Mouse (Mus musculus): ENCODE measurements around the gene Zfp598. TPM values are rescaled to one million over a fixed set of nuclear protein-coding genes. Genes with fewer than 3 reads are reported as not detected.
"Not testable (repeated sequence)": the region's sequence is repeated elsewhere in the genome, so short reads cannot be mapped to it uniquely, and the experiment has no call there.

Gene Zfp598
- total RNA-seq, 2 experiments from 2014 or later = 16.1 to 18.2 TPM

DNA sequence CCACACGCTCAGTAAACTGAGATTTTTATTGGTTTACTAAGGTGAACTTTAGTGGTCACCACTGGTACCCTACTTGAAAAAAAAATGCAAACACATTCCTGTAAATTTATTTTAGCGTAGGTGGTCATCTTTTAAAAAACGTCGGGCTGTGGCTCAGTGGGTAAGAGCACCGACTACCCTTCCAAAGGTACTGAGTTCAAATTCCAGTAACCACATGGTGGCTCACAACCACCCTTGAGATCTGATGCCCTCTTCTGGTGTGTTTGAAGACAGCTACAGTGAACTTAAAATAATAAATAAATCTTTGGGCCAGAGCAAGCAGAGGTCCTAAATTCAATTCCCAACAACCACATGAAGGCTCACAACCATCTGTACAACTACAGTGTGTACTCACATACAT is 49.5 kb downstream of the Zfp598 start:
- not testable (repeated sequence) for ATAC-seq (replicated peaks; ENCODE audit: poor library complexity, severe bottlenecking)

DNA sequence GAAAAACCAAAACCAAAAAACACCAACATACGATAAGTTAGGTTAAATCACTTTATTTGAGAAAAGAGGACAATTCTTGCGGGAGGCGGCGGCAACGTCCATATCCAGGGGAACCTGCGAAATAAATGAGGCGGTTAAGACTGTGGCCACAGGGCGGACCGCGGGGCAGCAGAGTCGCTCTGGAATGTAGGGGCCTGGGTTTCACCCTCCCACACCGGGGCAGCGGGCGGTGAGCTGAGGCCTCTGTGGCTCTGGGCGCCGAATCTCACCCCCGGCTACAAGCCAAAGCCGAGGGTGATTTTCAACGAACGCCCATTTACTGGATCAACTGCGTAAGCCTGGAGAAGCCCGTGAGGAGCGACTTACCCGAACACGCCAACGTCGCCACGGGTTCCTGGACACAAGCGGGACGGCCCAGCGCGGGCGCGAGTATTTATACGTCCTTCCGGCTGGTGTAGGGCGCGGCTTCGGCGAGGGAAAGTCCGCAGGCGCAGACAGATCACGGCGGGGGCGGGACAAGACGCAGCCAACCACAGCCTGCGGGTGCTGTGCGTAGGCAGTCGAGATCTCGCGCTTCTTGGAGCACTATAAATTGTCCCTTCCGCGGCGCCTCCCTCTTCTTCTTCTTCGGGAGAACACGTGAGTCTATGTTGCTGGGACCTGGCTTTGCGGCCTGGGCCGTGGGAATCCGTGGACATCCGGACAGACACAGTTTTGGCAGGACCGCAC is 50.2 kb downstream of the Zfp598 start:
- ATAC-seq (replicated peaks; ENCODE audit: poor library complexity, severe bottlenecking) = peak; percentile 80

DNA sequence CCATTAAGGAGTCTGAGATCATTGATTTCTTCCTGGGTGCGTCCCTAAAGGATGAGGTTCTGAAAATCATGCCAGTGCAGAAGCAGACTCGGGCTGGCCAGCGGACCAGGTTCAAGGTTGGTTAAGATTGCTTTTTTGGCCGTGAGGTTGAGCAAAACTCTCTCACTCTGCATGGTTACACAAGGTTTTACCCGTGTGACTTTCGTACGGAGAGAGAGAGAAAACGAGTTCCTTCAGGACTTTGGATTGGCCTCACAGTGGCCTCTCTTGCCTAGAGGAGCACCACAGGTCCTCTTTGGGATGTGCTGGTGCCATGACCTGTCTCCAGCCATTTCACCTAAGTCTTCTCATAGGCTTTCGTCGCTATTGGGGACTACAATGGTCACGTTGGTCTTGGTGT is 51.1 kb downstream of the Zfp598 start:
- not testable (repeated sequence) for ATAC-seq (replicated peaks; ENCODE audit: poor library complexity, severe bottlenecking)

DNA sequence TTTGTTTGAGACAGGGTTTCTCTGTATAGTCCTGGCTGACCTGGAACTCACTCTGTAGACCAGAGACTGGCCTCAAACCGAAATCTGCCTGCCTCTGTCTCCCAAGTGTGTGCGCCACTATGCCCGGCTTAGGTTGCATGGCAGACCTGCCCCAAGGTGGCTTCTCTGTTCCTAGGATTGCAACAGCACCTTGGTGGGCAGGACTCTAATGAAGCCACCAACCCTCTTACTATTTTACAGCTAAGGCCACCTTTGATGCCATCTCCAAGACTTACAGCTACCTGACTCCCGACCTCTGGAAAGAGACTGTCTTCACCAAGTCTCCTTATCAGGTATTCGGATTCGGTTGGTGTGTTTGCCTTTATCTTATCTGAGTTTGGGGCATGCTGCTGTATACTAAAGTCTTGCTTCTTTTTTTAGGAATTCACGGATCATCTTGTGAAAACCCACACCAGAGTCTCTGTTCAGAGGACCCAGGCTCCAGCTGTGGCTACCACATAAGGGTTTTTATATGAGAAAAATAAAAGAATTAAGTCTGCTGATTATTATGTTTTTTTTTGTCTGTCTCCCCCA is 52.0 kb downstream of the Zfp598 start:
- not testable (repeated sequence) for ATAC-seq (replicated peaks; ENCODE audit: poor library complexity, severe bottlenecking)

DNA sequence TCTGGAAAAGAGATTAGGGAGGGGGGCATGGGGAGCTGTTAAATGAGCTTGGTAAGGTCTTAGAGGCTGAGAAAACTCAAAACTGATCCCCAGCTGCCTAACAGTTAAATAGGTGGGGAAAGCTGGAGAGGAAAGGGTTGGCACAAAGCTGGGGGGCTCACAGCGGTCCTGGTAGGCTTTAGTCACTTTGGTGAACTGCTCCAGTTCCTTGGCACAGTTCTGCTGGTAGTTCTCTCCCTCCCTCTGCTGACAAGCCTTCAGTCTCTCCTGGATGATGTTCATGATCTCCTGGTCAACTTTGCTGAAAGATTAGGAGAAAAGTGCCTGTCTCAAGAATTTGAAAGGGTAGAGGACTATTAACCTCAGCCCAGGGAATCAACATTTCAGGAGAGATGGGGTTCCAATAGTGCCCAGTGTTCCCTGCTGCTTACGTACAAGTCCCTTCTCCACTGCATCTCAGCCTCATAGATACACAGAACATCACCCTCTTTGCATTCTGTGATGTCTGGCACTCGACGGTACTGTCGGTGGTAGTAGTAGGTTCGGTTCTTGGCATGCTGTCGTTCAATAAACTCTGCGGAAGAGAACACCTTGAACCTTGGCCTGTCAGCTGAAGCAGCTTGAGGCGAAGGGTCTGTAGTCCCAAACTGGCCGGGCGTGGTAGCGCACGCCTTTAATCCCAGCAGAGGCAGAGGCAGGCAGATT is 52.9 kb downstream of the Zfp598 start:
- no peak for ATAC-seq (replicated peaks; ENCODE audit: poor library complexity, severe bottlenecking)

DNA sequence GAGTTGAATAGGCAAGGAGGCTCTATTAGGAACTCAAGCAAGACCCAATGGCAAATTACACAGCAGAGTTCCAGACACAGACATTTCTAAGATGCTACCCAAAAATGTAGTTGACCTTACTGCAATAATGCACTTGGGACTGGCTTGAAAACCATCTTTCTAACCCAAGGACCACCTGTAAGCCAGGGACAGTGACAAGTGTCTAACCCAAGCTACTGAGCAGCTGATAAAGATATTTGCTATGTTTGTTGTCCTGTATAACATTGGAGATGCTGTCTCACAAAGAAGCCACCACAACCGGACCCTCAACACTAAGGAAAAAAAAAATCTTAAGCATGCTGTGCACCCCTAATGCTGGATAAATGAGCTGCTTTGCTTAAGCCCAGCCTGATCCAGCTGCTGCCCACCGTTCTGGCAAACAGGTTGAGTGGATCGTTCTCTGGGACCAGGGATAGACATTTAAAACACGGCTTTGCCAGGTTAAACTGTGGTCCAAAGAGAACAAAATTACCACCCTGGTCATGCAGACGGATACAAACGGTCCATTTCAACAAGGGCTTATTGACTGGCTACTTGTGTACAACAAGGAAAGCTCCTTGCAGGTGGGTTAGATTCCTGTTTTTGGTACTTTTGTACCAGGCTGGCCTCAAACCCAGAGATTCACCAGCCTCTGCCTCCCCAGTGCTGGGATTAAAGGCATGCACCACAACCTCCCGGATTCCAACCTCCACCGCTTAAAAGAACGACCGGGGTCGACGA is 53.8 kb downstream of the Zfp598 start:
- no peak for ATAC-seq (replicated peaks; ENCODE audit: poor library complexity, severe bottlenecking)

DNA sequence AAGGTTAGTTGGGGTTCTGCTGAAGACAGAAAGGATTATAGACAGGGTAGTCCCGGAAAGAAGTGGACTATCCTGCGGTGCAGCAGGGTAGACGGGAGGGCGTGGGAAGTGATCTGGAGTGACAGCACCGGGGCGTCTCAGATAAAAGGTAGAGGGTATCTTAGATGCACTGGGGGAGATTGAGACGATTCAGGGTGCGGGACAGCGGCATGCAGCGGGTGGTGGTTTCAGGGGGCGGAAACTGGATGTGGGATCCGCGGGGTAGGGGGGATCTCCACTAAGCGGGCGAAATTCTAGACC is 54.3 kb downstream of the Zfp598 start:
- peak; percentile 6 for ATAC-seq (replicated peaks; ENCODE audit: poor library complexity, severe bottlenecking)

DNA sequence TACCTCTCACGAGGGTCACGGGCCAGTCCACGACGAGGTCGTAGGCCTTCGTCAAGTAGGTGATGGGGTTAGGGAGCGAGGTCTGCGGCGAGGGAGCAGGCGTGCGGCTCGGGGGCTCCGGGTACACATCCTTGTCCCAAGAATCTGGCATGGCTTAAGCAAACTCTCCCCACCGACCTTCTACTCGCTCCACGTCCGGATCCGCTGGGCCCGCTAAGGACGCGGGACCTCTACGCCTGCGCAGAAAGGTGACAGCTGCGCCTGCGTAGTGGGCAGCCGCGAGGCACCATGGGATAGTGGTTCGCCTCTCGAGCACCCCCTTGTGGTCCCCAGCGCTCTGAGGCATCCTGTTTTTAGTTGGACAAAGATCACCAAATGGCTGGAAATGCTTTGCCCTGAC is 54.7 kb downstream of the Zfp598 start, which contains the start of gene Ndufb10:
Gene Ndufb10 (minus strand): TSS at position 295 of the 400 bp plus-strand sequence.
- ATAC-seq (replicated peaks; ENCODE audit: poor library complexity, severe bottlenecking) = peak; percentile 62

DNA sequence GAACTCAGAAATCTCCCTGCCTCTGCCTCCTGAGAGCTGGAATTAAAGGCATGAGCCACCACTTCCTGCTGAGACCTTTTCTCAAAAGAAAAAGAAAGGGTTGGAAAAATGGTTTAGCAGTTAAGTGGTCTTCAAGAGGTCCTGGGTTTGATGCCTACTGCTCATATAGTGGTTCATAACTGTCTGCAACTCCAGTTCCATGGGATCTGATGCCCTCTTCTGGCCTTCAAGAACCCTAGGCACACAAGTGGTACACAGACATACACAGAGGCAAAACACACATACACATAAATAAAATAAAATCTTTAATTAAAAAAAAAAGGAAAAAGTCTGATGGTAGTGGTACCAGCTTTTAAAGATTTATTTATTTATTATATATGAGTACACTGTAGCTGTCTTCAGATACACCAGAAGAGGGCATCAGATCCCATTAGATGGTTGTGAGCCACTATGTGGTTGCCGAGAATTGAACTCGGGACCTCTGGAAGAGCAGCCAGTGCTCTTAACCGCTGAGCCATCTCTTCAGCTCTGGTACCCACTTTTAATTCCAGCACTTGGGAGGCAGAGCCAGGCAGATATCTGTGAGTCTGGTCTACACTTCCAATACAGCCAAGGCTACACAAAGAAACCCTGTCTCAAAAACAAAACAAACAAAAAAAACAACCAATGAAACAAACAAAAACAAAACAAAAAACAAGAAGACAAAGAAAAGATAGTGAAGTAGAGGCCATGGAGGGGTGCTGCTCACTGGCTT is 56.3 kb downstream of the Zfp598 start:
- ATAC-seq (replicated peaks; ENCODE audit: poor library complexity, severe bottlenecking) = no peak

DNA sequence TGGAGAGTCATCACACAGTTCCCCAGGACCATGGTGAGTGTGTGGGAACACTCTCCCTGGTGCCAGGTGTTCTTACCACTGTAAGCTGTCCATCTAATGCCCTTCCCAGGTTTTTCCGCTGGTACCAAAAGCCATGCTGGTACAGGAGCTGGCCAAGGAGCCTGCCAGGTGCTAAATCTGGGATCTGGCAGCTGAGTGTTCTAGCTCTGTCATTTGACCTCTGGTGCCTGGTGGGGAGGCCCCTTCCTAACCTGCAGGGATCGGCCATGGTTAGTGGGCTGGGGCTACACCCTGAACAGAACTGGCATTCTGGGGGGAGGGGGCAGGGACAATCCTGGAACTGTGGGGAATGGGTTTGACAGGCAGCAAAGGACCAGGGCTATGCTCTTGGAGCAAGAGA is 58.1 kb downstream of the Zfp598 start, which contains the start of gene Rpl3l:
Gene Rpl3l (plus strand): TSS at position 203 of the 400 bp plus-strand sequence.
- ATAC-seq (replicated peaks; ENCODE audit: poor library complexity, severe bottlenecking) = no peak

DNA sequence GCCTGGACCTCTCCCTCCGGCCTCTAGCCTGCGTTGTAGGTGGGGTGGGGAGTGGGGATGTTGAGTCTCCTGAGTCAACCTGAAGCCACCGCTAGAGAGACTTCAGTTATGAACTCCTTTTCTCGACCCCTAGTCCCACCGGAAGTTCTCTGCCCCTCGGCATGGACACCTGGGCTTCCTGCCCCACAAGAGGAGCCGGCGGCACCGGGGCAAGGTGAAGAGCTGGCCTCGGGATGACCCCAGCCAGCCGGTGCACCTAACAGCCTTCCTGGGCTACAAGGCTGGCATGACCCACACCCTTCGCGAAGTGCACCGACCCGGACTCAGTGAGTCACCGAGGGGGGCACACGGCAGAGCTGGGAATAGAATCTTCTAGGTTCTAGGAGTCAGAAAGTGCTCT is 58.7 kb downstream of the Zfp598 start:
- ATAC-seq (replicated peaks; ENCODE audit: poor library complexity, severe bottlenecking) = no peak

DNA sequence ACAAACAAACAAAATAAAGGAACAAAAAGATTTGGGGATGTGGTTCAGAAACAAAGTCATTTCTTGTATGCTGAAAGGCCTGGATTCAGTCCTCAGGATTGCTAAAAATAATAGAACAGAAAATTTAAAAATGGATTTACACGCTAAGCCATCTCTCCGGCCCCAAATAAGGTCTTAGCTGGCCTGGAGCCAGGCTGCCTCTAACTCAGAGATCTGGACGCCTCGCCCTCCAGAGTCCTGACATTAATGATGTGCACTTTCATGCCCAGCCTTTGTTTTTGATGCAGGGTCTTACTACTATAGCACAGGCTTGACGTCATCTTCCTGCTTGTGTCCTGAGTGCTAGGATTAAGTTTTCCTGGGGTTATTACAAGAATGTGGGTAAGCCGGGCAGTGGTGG is 59.6 kb downstream of the Zfp598 start:
- no peak for ATAC-seq (replicated peaks; ENCODE audit: poor library complexity, severe bottlenecking)

DNA sequence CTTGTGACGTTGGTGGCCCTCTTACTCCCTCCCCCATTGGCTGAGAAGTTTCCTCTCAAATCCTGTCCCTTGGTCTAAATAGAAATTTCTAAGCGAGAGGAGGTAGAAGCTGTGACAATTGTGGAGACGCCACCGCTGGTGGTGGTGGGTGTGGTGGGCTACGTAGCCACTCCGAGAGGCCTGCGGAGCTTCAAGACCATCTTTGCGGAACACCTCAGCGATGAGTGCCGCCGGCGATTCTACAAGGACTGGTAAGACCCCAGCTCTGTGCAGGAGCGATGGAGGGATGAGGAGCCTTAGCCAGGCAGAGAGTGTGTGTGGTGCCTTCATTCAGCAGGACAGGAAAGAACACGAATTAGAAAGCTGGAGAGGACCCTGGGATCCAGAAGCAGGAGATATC is 61.3 kb downstream of the Zfp598 start:
- ATAC-seq (replicated peaks; ENCODE audit: poor library complexity, severe bottlenecking) = no peak

Other genes starting within 250 kb of the Zfp598 start
Only the 30 nearest of the 33 such genes appear.
- 20.6 and 45.1 TPM in 2 replicates for gene E4f1, start 199.4 kb upstream of the Zfp598 start, total RNA-seq (2014; fragmentation: Nextera tagmentation)
- gene E4f1, start 199.4 kb upstream of the Zfp598 start, total RNA-seq (2017) = 9.5 and 21.7 TPM in 2 replicates
- gene Pgp, start 199.3 kb upstream of the Zfp598 start, total RNA-seq (2014; fragmentation: Nextera tagmentation) = 22.9 and 25.4 TPM in 2 replicates
- gene Pgp, start 199.3 kb upstream of the Zfp598 start, total RNA-seq (2017) = 11.6 and 15.2 TPM in 2 replicates
- gene Bricd5, start 195.8 kb upstream of the Zfp598 start, total RNA-seq (2014; fragmentation: Nextera tagmentation) = 2.2 TPM in 1 of 2 replicates, not detected in the other
- 0.22 TPM in 1 of 2 replicates, not detected in the other for gene Bricd5, start 195.8 kb upstream of the Zfp598 start, total RNA-seq (2017)
- 21.2 and 21.6 TPM in 2 replicates for gene Mlst8, start 190.6 kb upstream of the Zfp598 start, total RNA-seq (2014; fragmentation: Nextera tagmentation)
- 21.8 and 27.8 TPM in 2 replicates for gene Mlst8, start 190.6 kb upstream of the Zfp598 start, total RNA-seq (2017)
- gene Caskin1, start 181.1 kb upstream of the Zfp598 start, total RNA-seq (2014; fragmentation: Nextera tagmentation) = not detected in 2 replicates
- not detected in 2 replicates for gene Caskin1, start 181.1 kb upstream of the Zfp598 start, total RNA-seq (2017)
- 83.9 and 102 TPM in 2 replicates for gene Traf7, start 141.7 kb upstream of the Zfp598 start, total RNA-seq (2014; fragmentation: Nextera tagmentation)
- 61.5 and 104 TPM in 2 replicates for gene Traf7, start 141.7 kb upstream of the Zfp598 start, total RNA-seq (2017)
- gene Rab26, start 135.5 kb upstream of the Zfp598 start, total RNA-seq (2014; fragmentation: Nextera tagmentation) = 0.77 TPM in 1 of 2 replicates, not detected in the other
- 1.1 TPM in 1 of 2 replicates, not detected in the other for gene Rab26, start 135.5 kb upstream of the Zfp598 start, total RNA-seq (2017)
- 18.9 and 19.0 TPM in 2 replicates for gene Pkd1, start 119.9 kb upstream of the Zfp598 start, total RNA-seq (2014; fragmentation: Nextera tagmentation)
- gene Pkd1, start 119.9 kb upstream of the Zfp598 start, total RNA-seq (2017) = 5.9 and 9.1 TPM in 2 replicates
- gene Tsc2, start 37.1 kb upstream of the Zfp598 start, total RNA-seq (2014; fragmentation: Nextera tagmentation) = 61.9 and 83.7 TPM in 2 replicates
- gene Tsc2, start 37.1 kb upstream of the Zfp598 start, total RNA-seq (2017) = 25.1 and 41.3 TPM in 2 replicates
- gene Nthl1, start 37.0 kb upstream of the Zfp598 start, total RNA-seq (2014; fragmentation: Nextera tagmentation) = 7.1 and 15.7 TPM in 2 replicates
- gene Nthl1, start 37.0 kb upstream of the Zfp598 start, total RNA-seq (2017) = 11.8 and 13.7 TPM in 2 replicates
- gene Slc9a3r2, start 19.4 kb upstream of the Zfp598 start, total RNA-seq (2014; fragmentation: Nextera tagmentation) = 0.45 and 1.0 TPM in 2 replicates
- gene Slc9a3r2, start 19.4 kb upstream of the Zfp598 start, total RNA-seq (2017) = 1.8 and 3.0 TPM in 2 replicates
- gene Npw, start 11.2 kb upstream of the Zfp598 start, total RNA-seq (2014; fragmentation: Nextera tagmentation) = not detected in 2 replicates
- 0.82 TPM in 1 of 2 replicates, not detected in the other for gene Npw, start 11.2 kb upstream of the Zfp598 start, total RNA-seq (2017)
- not detected in 2 replicates for gene Syngr3, start 20.3 kb downstream of the Zfp598 start, total RNA-seq (2014; fragmentation: Nextera tagmentation)
- not detected in 2 replicates for gene Syngr3, start 20.3 kb downstream of the Zfp598 start, total RNA-seq (2017)
- 28.9 and 33.2 TPM in 2 replicates for gene Gfer, start 26.5 kb downstream of the Zfp598 start, total RNA-seq (2014; fragmentation: Nextera tagmentation)
- gene Gfer, start 26.5 kb downstream of the Zfp598 start, total RNA-seq (2017) = 45.1 and 64.0 TPM in 2 replicates
- gene Noxo1, start 26.5 kb downstream of the Zfp598 start, total RNA-seq (2014; fragmentation: Nextera tagmentation) = 1.4 TPM in 1 of 2 replicates, not detected in the other
- gene Noxo1, start 26.5 kb downstream of the Zfp598 start, total RNA-seq (2017) = 0.60 and 2.1 TPM in 2 replicates
- 39.5 and 44.5 TPM in 2 replicates for gene Tbl3, start 38.0 kb downstream of the Zfp598 start, total RNA-seq (2014; fragmentation: Nextera tagmentation)
- gene Tbl3, start 38.0 kb downstream of the Zfp598 start, total RNA-seq (2017) = 44.1 and 54.9 TPM in 2 replicates
- 1.2 TPM in 1 of 2 replicates, not detected in the other for gene Rnf151, start 48.4 kb downstream of the Zfp598 start, total RNA-seq (2014; fragmentation: Nextera tagmentation)
- gene Rnf151, start 48.4 kb downstream of the Zfp598 start, total RNA-seq (2017) = not detected in 2 replicates
- 4,639 and 4,919 TPM in 2 replicates for gene Rps2, start 48.4 kb downstream of the Zfp598 start, total RNA-seq (2014; fragmentation: Nextera tagmentation)
- gene Rps2, start 48.4 kb downstream of the Zfp598 start, total RNA-seq (2017) = 1,990 and 2,495 TPM in 2 replicates
- gene Ndufb10, start 54.8 kb downstream of the Zfp598 start, total RNA-seq (2014; fragmentation: Nextera tagmentation) = 247 and 248 TPM in 2 replicates
- 237 and 286 TPM in 2 replicates for gene Ndufb10, start 54.8 kb downstream of the Zfp598 start, total RNA-seq (2017)
- 0.73 TPM in 1 of 2 replicates, not detected in the other for gene Rpl3l, start 58.1 kb downstream of the Zfp598 start, total RNA-seq (2014; fragmentation: Nextera tagmentation)
- 0.52 TPM in 1 of 2 replicates, not detected in the other for gene Rpl3l, start 58.1 kb downstream of the Zfp598 start, total RNA-seq (2017)
- gene Msrb1, start 67.0 kb downstream of the Zfp598 start, total RNA-seq (2014; fragmentation: Nextera tagmentation) = 255 and 331 TPM in 2 replicates
- gene Msrb1, start 67.0 kb downstream of the Zfp598 start, total RNA-seq (2017) = 160 and 195 TPM in 2 replicates
- not detected in 2 replicates for gene Hs3st6, start 83.3 kb downstream of the Zfp598 start, total RNA-seq (2014; fragmentation: Nextera tagmentation)
- gene Hs3st6, start 83.3 kb downstream of the Zfp598 start, total RNA-seq (2017) = not detected in 2 replicates
- not detected in 2 replicates for gene Meiob, start 134.6 kb downstream of the Zfp598 start, total RNA-seq (2014; fragmentation: Nextera tagmentation)
- not detected in 2 replicates for gene Meiob, start 134.6 kb downstream of the Zfp598 start, total RNA-seq (2017)
- 35.3 and 46.1 TPM in 2 replicates for gene Hagh, start 170.5 kb downstream of the Zfp598 start, total RNA-seq (2014; fragmentation: Nextera tagmentation)
- 18.2 and 45.8 TPM in 2 replicates for gene Hagh, start 170.5 kb downstream of the Zfp598 start, total RNA-seq (2017)
- 13.7 and 15.1 TPM in 2 replicates for gene Fahd1, start 180.7 kb downstream of the Zfp598 start, total RNA-seq (2014; fragmentation: Nextera tagmentation)
- 11.4 and 14.3 TPM in 2 replicates for gene Fahd1, start 180.7 kb downstream of the Zfp598 start, total RNA-seq (2017)
- not detected in 2 replicates for gene Igfals, start 196.3 kb downstream of the Zfp598 start, total RNA-seq (2014; fragmentation: Nextera tagmentation)
- not detected in 2 replicates for gene Igfals, start 196.3 kb downstream of the Zfp598 start, total RNA-seq (2017)
- 103 and 108 TPM in 2 replicates for gene Nubp2, start 216.7 kb downstream of the Zfp598 start, total RNA-seq (2014; fragmentation: Nextera tagmentation)
- 42.8 and 48.2 TPM in 2 replicates for gene Nubp2, start 216.7 kb downstream of the Zfp598 start, total RNA-seq (2017)
- 15.7 and 29.3 TPM in 2 replicates for gene Spsb3, start 217.0 kb downstream of the Zfp598 start, total RNA-seq (2014; fragmentation: Nextera tagmentation)
- 10.4 and 15.8 TPM in 2 replicates for gene Spsb3, start 217.0 kb downstream of the Zfp598 start, total RNA-seq (2017)
- gene Eme2, start 225.4 kb downstream of the Zfp598 start, total RNA-seq (2014; fragmentation: Nextera tagmentation) = 8.9 and 15.1 TPM in 2 replicates
- 12.5 and 14.9 TPM in 2 replicates for gene Eme2, start 225.4 kb downstream of the Zfp598 start, total RNA-seq (2017)
- 62.0 and 75.0 TPM in 2 replicates for gene Mrps34, start 225.4 kb downstream of the Zfp598 start, total RNA-seq (2014; fragmentation: Nextera tagmentation)
- 36.7 and 41.9 TPM in 2 replicates for gene Mrps34, start 225.4 kb downstream of the Zfp598 start, total RNA-seq (2017)